Mouse (Mus musculus): ENCODE results near the gene Gas2. TPM values are rescaled to one million over a fixed set of nuclear protein-coding genes. Genes with fewer than 3 reads are reported as not detected.

Gas2 gene
- polyA plus RNA-seq (2012; rRNA removed): 0.50 and 0.62 TPM in 2 replicates

GRCm38 (mm10) chr7:51861250-51862096 lies at the start of gene Gas2:
TSS of gene Gas2 (plus strand) at chr7:51862015.

GRCm38 (mm10) chr7:51862097-51862492 lies 280 bp downstream of the Gas2 start, which contains the start of gene Fancf:
TSS of gene Fancf (minus strand) at chr7:51862267.

GRCm38 (mm10) chr7:52005511-52006295 lies 143.9 kb downstream of the Gas2 start, which contains the start of gene Svip:
TSS of gene Svip (minus strand) at chr7:52006018.

GRCm38 (mm10) chr7:52015628-52016027 lies 153.8 kb downstream of the Gas2 start, which contains the start of gene 1700015G11Rik:
TSS of gene 1700015G11Rik (minus strand) at chr7:52015728.

Other genes with a start within 250 kb of the Gas2 start
- not detected in 2 replicates for gene Slc17a6, start 240.0 kb upstream of the Gas2 start, polyA plus RNA-seq (2012; rRNA removed)
- gene Fancf, start 252 bp downstream of the Gas2 start, polyA plus RNA-seq (2012; rRNA removed): 3.3 and 4.3 TPM in 2 replicates
- 0.43 and 0.79 TPM in 2 replicates for gene Svip, start 144.0 kb downstream of the Gas2 start, polyA plus RNA-seq (2012; rRNA removed)
- gene 1700015G11Rik, start 153.7 kb downstream of the Gas2 start, polyA plus RNA-seq (2012; rRNA removed): not detected in 2 replicates

Measured in stomach, adult 2 months (tissue).